Mouse (Mus musculus) liver, embryonic 13.5 days (tissue): Measurements from ENCODE around the gene Lrrc15. TPM values are rescaled to one million over a fixed set of nuclear protein-coding genes. Genes with fewer than 3 reads are reported as not detected.

Source experiments
- ATAC-seq: fragments of 200-750 bp; cut with Nextera tagmentation; 2 replicates; pipeline ENCODE4 v1.8.0; 2017; ENCODE audit warnings: low read depth, mild to moderate bottlenecking, moderate number of reproducible peaks, moderate library complexity
- DNase-seq: peaks from one replicate; pipeline ENCODE4 v3.0.0; 2022
- H3K27ac ChIP-seq: fragments of 300-500 bp; sonication (generic); 2 replicates; pipeline ENCODE4 v1.5.1; 2015; ENCODE audit warnings: moderate library complexity, mild to moderate bottlenecking, inconsistent platforms
- H3K27me3 ChIP-seq: fragments of 300-500 bp; sonication (generic); 2 replicates; pipeline ENCODE4 v1.6.1; 2015; ENCODE audit warnings: mild to moderate bottlenecking, inconsistent platforms
- H3K36me3 ChIP-seq: fragments of 300-500 bp; sonication (generic); 2 replicates; pipeline ENCODE4 v1.6.1; 2015; ENCODE audit warnings: mild to moderate bottlenecking, inconsistent platforms
- H3K4me1 ChIP-seq: fragments of 300-500 bp; sonication (generic); replicated peaks from 2 replicates; pipeline ENCODE4 v1.6.1; 2015; ENCODE audit warnings: inconsistent platforms
- H3K4me2 ChIP-seq: fragments of 300-500 bp; sonication (generic); 2 replicates; pipeline ENCODE4 v1.6.1; 2015; ENCODE audit warnings: inconsistent platforms, mild to moderate bottlenecking, moderate library complexity
- H3K4me3 ChIP-seq: fragments of 300-500 bp; sonication (generic); replicated peaks from 2 replicates; pipeline ENCODE4 v1.5.1; 2015; ENCODE audit warnings: mild to moderate bottlenecking, inconsistent platforms
- H3K9ac ChIP-seq: fragments of 300-500 bp; sonication (generic); 2 replicates; pipeline ENCODE4 v1.6.1; 2015; ENCODE audit warnings: mild to moderate bottlenecking, inconsistent platforms
- H3K9me3 ChIP-seq: fragments of 300-500 bp; sonication (generic); replicated peaks from 2 replicates; pipeline ENCODE4 v1.6.1; 2016; ENCODE audit warnings: inconsistent platforms
- WGBS: fragments of 180-500 bp; shearing (Covaris S2); methylation state at CpG from one replicate; pipeline ENCODE4 v1.1.7; 2015; ENCODE audit not compliant: insufficient replicate concordance; 5-methylcytosine and 5-hydroxymethylcytosine counted together
- polyA plus RNA-seq: library from polyadenylated mRNA; unstranded; fragments of >200 nt; fragmentation: Nextera tagmentation; extraction: Ambion mirVana; gene quantifications from 2 replicates; pipeline ENCODE4 v1.2.1, GENCODE M21; 2015

Lrrc15 gene
- polyA plus RNA-seq, 1 experiment from 2014 or later: not detected

DNA sequence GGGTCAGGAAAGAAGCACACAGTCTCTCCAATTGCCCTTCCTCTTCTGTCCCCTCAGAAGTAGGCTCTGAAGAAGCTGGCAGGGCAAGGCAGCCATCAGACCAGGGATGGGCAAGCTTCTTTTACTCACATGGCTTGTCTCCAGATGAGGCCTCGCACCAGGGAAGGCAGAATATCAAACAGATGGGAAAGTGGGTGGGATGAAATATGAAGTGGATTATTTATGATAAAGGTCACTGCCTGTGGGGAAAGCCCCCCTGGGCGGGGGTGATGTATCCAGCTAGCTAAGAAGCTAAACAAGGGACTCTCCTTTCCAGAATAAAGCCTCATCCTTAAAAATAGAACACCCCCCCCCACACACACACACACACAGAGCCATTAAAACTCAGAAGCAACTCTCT is 47.5 kb downstream of the Lrrc15 start:
- no peak overlapping the region for H3K9ac ChIP-seq
- no peak overlapping the region for H3K4me2 ChIP-seq
- H3K4me1 ChIP-seq: peaks cover 17% of the 10 kb centered on the region
- H3K27ac ChIP-seq: no peak overlapping the region
- H3K36me3 ChIP-seq: no peaks in the 10 kb centered on the region
- no peaks in the 10 kb centered on the region for H3K9me3 ChIP-seq
- ATAC-seq (no peak), DNase-seq (no peak)
- WGBS: 42% methylated on average over 2 of the region's 2 CpGs
- no peak overlapping the region for H3K4me3 ChIP-seq
- H3K27me3 ChIP-seq: peaks cover 37% of the 10 kb centered on the region

DNA sequence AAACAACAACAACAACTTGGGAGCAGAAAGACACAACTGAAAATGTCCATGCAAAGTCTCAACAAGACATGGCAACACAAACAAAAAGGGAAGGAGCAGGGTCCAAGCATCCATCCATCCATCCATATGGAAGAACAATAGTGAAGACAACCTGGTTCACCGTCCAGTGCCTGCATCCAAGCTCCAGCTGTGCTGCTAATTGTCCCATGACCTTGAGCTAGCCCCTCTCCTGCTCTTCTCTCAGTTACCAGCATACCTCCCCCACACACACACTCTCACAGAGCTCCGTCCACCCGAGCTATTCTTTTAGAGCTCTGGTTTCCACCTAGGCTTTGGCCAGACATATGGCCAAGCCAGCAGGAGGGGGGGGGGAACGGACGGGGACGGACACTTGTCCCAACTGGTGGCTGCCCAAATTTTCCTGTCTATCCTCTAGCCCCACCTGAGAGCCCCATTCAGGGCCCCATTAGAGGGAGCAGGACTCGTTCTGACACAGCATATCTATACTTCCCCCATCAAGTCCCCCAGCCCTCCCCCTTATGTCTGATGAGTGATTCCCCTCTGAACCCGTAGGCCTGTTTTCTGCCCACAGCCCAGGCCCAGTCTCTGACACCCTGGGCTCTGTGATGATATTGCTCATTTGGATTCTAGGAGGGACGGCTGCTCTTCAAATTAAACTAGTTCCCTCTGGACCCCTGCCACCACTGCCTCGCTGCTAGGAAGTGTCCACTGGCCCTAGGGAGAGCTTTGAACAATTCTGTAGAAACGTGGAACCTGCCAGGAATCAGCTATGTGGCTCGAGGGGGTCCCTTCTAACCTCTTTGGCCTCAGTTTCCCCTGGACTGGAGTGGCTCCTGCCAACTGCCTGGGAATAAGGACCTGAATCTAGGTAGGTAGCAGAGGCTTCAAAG is 48.2 kb downstream of the Lrrc15 start:
- Histone ChIP-seq H3K27ac (no peak overlapping the region), H3K4me1 (peaks cover 17% of the 10 kb centered on the region), H3K9ac (no peak overlapping the region), H3K27me3 (peaks cover 37% of the 10 kb centered on the region), H3K4me3 (no peak overlapping the region), H3K4me2 (no peak overlapping the region), H3K36me3 (no peaks in the 10 kb centered on the region), H3K9me3 (no peaks in the 10 kb centered on the region)
- no peak for ATAC-seq
- WGBS: 40% methylated on average over 12 of the region's 12 CpGs
- no peak for DNase-seq

DNA sequence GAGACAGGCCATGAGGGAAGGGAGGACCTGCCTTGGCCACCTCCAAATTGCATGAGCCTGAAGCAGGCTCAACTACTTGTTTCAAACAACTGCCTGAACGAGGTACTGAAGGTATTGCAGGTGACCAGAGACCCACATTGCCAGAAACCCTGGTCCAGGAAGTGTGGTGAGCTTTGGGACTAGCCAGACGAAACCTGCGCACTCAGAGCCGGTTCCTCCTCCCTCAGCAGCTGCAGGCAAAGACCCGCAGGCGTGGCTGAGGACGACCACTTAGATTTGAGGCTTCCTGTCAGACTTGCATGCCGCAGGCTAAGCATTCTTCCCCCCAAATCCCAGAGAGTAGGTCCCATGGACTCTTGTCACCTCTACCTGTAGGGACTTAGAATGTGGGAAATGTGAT is 49.0 kb downstream of the Lrrc15 start:
- no peaks in the 10 kb centered on the region for H3K9me3 ChIP-seq
- H3K36me3 ChIP-seq: no peaks in the 10 kb centered on the region
- H3K9ac ChIP-seq: no peak overlapping the region
- H3K4me3 ChIP-seq: no peak overlapping the region
- no peak for ATAC-seq
- H3K4me1 ChIP-seq: peaks cover 17% of the 10 kb centered on the region
- no peak overlapping the region for H3K27ac ChIP-seq
- DNase-seq: no peak
- peaks cover 37% of the 10 kb centered on the region for H3K27me3 ChIP-seq
- WGBS: 17% methylated on average over 8 of the region's 8 CpGs
- no peak overlapping the region for H3K4me2 ChIP-seq

DNA sequence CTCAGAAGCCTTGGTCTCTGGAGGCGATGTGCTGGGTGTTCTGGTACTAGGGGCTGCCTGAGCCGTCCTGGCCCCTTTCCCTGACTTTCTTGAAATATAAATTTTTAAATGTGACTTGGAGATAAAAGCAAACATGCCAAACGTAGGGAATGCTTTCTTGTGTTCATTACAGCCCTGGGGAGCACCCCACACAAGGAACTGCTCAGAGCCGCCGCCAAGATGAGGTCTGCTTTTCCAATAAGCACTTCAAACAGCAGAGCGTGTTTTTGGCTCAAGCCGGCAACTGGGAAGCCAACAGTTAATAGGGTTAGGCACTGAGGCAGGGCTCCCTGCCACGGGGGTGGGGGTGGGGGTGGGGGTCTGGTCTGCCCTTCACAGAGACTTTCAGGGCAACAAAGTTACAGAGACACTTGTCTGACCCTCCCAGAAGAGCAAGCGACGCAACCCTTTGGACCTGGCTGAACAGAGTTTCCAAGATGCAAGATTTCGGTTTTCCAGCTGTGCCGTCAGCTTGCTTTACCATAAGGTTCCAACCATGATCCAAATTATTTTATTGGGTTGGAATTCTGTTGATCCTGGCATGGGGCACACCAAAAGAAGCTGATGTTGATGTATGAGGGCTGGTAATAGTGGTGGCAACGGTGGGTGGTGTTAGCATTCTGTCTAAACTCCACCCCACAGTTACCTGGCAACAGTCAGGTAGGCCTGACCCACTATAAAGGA is 51.0 kb downstream of the Lrrc15 start:
- H3K9me3 ChIP-seq: no peaks in the 10 kb centered on the region
- H3K4me1 ChIP-seq: peaks cover 24% of the 10 kb centered on the region
- H3K4me3 ChIP-seq: no peak overlapping the region
- 42% methylated on average over 13 of the region's 13 CpGs for whole genome bisulfite sequencing
- ATAC-seq: no peak
- H3K9ac ChIP-seq: no peak overlapping the region
- DNase-seq: no peak
- H3K27ac ChIP-seq: no peak overlapping the region
- peaks cover 32% of the 10 kb centered on the region for H3K27me3 ChIP-seq
- H3K4me2 ChIP-seq: no peak overlapping the region
- H3K36me3 ChIP-seq: no peaks in the 10 kb centered on the region

DNA sequence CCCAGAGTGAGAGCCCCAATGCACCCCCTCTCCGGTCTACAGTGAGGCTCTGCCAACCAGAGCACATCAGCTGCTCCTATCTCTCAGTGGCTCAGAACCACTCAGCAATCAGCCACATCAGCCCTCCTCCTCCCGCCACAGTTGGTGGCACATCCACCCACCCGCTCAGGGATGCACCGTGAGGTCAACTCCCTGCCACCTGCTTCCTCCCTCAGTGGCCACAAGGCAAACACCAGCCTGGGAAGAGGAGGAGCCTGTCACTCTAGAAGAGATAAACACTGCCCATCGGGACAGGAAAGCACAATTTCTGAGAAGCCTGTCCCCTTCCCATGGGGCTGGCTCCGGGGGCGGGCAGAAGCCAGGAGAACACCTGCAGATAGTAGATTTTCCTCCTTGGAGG is 55.7 kb downstream of the Lrrc15 start:
- peak; percentile 2 for DNase-seq
- H3K4me2 ChIP-seq: no peak overlapping the region
- no peak overlapping the region for H3K9ac ChIP-seq
- no peaks in the 10 kb centered on the region for H3K9me3 ChIP-seq
- H3K4me3 ChIP-seq: no peak overlapping the region
- H3K27ac ChIP-seq: no peak overlapping the region; the same call in 1 of the 2 replicates
- no peaks in the 10 kb centered on the region for H3K27me3 ChIP-seq
- 4% methylated on average over 7 of the region's 7 CpGs for WGBS
- peaks cover 8% of the 10 kb centered on the region for H3K4me1 ChIP-seq
- no peaks in the 10 kb centered on the region for H3K36me3 ChIP-seq
- ATAC-seq: peak; percentile 47; the same call in 1 of the 2 replicates

DNA sequence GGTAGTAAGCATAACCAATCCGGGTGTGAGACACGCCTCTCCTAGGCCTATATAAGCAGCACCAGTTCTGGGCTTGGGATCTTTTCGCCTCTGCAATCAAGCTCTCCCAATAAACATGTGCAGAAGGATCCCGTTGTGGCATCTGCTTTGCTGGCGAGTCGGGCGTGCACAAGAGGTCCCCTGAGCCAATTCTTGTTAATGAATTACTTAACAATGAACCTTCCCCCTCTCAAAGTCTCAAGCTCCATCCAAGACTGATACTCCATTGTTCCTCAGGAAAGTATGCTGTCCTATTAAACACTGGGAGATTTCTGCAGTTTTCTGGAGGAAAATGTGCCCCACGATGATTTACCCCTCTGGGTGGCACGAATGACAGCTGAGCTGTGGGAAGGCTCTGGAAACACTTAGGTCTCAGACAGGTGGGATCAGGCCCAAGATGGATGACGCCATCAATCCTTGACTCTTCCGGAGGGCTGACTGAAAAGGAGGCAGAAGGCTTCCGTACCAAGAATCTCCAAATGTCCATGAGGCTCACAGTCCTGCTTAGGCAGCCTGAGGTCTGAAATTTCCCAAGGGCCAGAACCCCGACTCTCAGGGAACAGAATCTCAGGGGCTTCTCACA is 61.8 kb downstream of the Lrrc15 start:
- Histone ChIP-seq H3K9me3 (no peaks in the 10 kb centered on the region), H3K4me2 (no peak overlapping the region), H3K9ac (no peak overlapping the region), H3K27ac (no peak overlapping the region), H3K4me1 (no peaks in the 10 kb centered on the region), H3K27me3 (no peaks in the 10 kb centered on the region), H3K36me3 (no peaks in the 10 kb centered on the region), H3K4me3 (no peak overlapping the region)
- WGBS: 75% methylated on average over 13 of the region's 13 CpGs
- ATAC-seq: no peak
- DNase-seq: no peak

Other genes with a start within 250 kb of the Lrrc15 start
- 5.9 and 6.9 TPM in 2 replicates for gene Hes1, start 218.9 kb downstream of the Lrrc15 start, polyA plus RNA-seq
- 1.7 TPM in 2 replicates for gene Cpn2, start 15.8 kb downstream of the Lrrc15 start, polyA plus RNA-seq
- 17.2 and 21.8 TPM in 2 replicates for gene Gp5, start 27.5 kb upstream of the Lrrc15 start, polyA plus RNA-seq
- gene Atp13a3, start 122.7 kb upstream of the Lrrc15 start, polyA plus RNA-seq: 7.6 and 8.6 TPM in 2 replicates